In the genomic region with DNA sequence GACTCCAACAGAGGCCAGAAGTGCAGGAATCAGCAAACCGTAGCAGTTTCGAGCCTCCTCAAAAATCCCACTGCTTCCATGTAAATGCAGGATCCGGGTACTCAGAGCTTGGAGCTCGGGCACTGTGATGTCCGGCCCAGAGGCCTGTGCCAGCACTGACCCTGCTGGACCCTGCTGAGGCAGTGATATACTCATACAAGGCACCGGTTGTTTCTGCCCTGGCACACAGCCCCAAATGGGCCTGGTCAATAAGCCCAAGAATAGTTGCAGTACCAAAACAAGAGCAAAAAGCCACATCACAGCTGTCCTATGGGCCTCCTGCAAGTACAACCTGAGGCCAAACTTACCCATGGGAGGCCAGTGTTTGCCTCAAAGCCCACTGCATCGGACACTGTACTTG, we compare ENCODE assay signal across 22 mouse cellular contexts. TPM values are rescaled to one million over a fixed set of nuclear protein-coding genes. Genes with fewer than 3 reads are reported as not detected.
DNase-seq lines count a peak whose midpoint lies in the region; ATAC-seq lines count a peak whose summit lies in the region.
"Had no signal": no experiment of that assay in that cellular context is flagged by ENCODE, and none has a peak within 500 bp of the region (broad histone marks: within the 10 kb centered on the region; RNA-seq: fewer than 3 reads in every experiment).

No protein-coding gene starts in this region.

- H3K9ac ChIP-seq in forebrain, embryonic 16.5 days (replicated peaks; ENCODE audit: low read depth, low read length) = no peak overlapping the region
- no peak overlapping the region for H3K9ac ChIP-seq in kidney, embryonic 16.5 days (replicated peaks; ENCODE audit: low read length)
- H3K9ac ChIP-seq in midbrain, embryonic 13.5 days (replicated peaks) = no peak overlapping the region
- no peak overlapping the region for H3K9ac ChIP-seq in midbrain, embryonic 15.5 days
- H3K9ac ChIP-seq: hindbrain, embryonic 12.5 days; intestine, embryonic 15.5 days had no signal

- no peak overlapping the region for H3K4me2 ChIP-seq in forebrain, embryonic 16.5 days (ENCODE audit: low read length)
- H3K4me2 ChIP-seq in kidney, embryonic 16.5 days (replicated peaks; ENCODE audit: low read depth, low read length) = no peak overlapping the region
- no peak overlapping the region for H3K4me2 ChIP-seq in midbrain, embryonic 13.5 days (replicated peaks)
- no peak overlapping the region for H3K4me2 ChIP-seq in midbrain, embryonic 15.5 days
- H3K4me2 ChIP-seq: hindbrain, embryonic 12.5 days; intestine, embryonic 15.5 days had no signal

- H3K4me3 ChIP-seq in forebrain, embryonic 10.5 days = no peak overlapping the region
- H3K4me3 ChIP-seq in forebrain, embryonic 16.5 days (replicated peaks; ENCODE audit: low read length) = no peak overlapping the region
- no peak overlapping the region for H3K4me3 ChIP-seq in heart, embryonic 10.5 days
- H3K4me3 ChIP-seq in kidney, embryonic 16.5 days (ENCODE audit: low read length) = no peak overlapping the region
- H3K4me3 ChIP-seq in midbrain, embryonic 13.5 days (replicated peaks) = no peak overlapping the region
- no peak overlapping the region for H3K4me3 ChIP-seq in midbrain, embryonic 15.5 days
- H3K4me3 ChIP-seq: erythroblast, embryonic 14.5 days; gastrocnemius, adult 2 months; hindbrain, embryonic 12.5 days; intestine, embryonic 15.5 days had no signal

- H3K36me3 ChIP-seq in forebrain, embryonic 10.5 days (replicated peaks) = peaks cover 9% of the 10 kb centered on the region
- no peaks in the 10 kb centered on the region for H3K36me3 ChIP-seq in forebrain, embryonic 16.5 days (ENCODE audit: control insufficient read depth, insufficient read depth)
- H3K36me3 ChIP-seq in heart, embryonic 10.5 days = 0 out of 2 replicates have a peak, but pooled peaks cover 4% of the 10 kb centered on the region
- H3K36me3 ChIP-seq in kidney, embryonic 16.5 days (ENCODE audit: insufficient read depth, low read length) = no peaks in the 10 kb centered on the region
- no peaks in the 10 kb centered on the region for H3K36me3 ChIP-seq in midbrain, embryonic 13.5 days
- H3K36me3 ChIP-seq in midbrain, embryonic 15.5 days (replicated peaks) = no peaks in the 10 kb centered on the region
- H3K36me3 ChIP-seq: hindbrain, embryonic 12.5 days; intestine, embryonic 15.5 days had no signal

- WGBS in forebrain, embryonic 10.5 days = 93% methylated on average over 7 of the region's 7 CpGs
- 83% methylated on average over 7 of the region's 7 CpGs for WGBS in forebrain, embryonic 16.5 days
- 82% methylated on average over 7 of the region's 7 CpGs for WGBS in heart, embryonic 10.5 days
- WGBS in kidney, embryonic 16.5 days = 80% methylated on average over 7 of the region's 7 CpGs
- 88% methylated on average over 7 of the region's 7 CpGs for WGBS in midbrain, embryonic 13.5 days
- WGBS in midbrain, embryonic 15.5 days = 79% methylated on average over 7 of the region's 7 CpGs

- ATAC-seq in forebrain, embryonic 16.5 days = no peak
- no peak for ATAC-seq in kidney, embryonic 16.5 days (ENCODE audit: low FRiP score, low TSS enrichment)
- ATAC-seq in midbrain, embryonic 13.5 days = no peak
- ATAC-seq in midbrain, embryonic 15.5 days (replicated peaks) = no peak
- ATAC-seq: intestine, embryonic 15.5 days had no signal

- 0 out of 2 replicates have a peak overlapping the region, but pooled peaks have one; percentile 44 for H3K27ac ChIP-seq in forebrain, embryonic 10.5 days
- H3K27ac ChIP-seq in forebrain, embryonic 16.5 days (ENCODE audit: low read length) = no peak overlapping the region
- peak overlapping the region; percentile 30; the same call in 1 of the 2 replicates for H3K27ac ChIP-seq in heart, embryonic 10.5 days
- no peak overlapping the region for H3K27ac ChIP-seq in kidney, embryonic 16.5 days (ENCODE audit: low read length)
- 0 out of 2 replicates have a peak overlapping the region, but pooled peaks have one; percentile 11 for H3K27ac ChIP-seq in midbrain, embryonic 13.5 days
- H3K27ac ChIP-seq in midbrain, embryonic 15.5 days = no peak overlapping the region
- H3K27ac ChIP-seq: gastrocnemius, adult 2 months; hindbrain, embryonic 12.5 days; intestine, embryonic 15.5 days had no signal

- H3K27me3 ChIP-seq in forebrain, embryonic 10.5 days (ENCODE audit: poor library complexity, severe bottlenecking) = peaks cover 2% of the 10 kb centered on the region; the same call in 1 of the 2 replicates
- H3K27me3 ChIP-seq in forebrain, embryonic 16.5 days (replicated peaks; ENCODE audit: control insufficient read depth, insufficient read depth, low read length) = no peaks in the 10 kb centered on the region
- peaks cover 13% of the 10 kb centered on the region; the same call in 1 of the 2 replicates for H3K27me3 ChIP-seq in heart, embryonic 10.5 days (ENCODE audit: insufficient read depth, poor library complexity, severe bottlenecking)
- H3K27me3 ChIP-seq in kidney, embryonic 16.5 days (ENCODE audit: insufficient read depth, low read length) = no peaks in the 10 kb centered on the region
- H3K27me3 ChIP-seq in midbrain, embryonic 13.5 days = no peaks in the 10 kb centered on the region
- no peaks in the 10 kb centered on the region for H3K27me3 ChIP-seq in midbrain, embryonic 15.5 days (replicated peaks)
- H3K27me3 ChIP-seq: hindbrain, embryonic 12.5 days; intestine, embryonic 15.5 days had no signal

- no peaks in the 10 kb centered on the region for H3K9me3 ChIP-seq in forebrain, embryonic 10.5 days
- no peaks in the 10 kb centered on the region for H3K9me3 ChIP-seq in forebrain, embryonic 16.5 days (ENCODE audit: control insufficient read depth, low read length)
- H3K9me3 ChIP-seq in heart, embryonic 10.5 days = no peaks in the 10 kb centered on the region
- H3K9me3 ChIP-seq in kidney, embryonic 16.5 days (ENCODE audit: low read length) = no peaks in the 10 kb centered on the region
- no peaks in the 10 kb centered on the region for H3K9me3 ChIP-seq in midbrain, embryonic 13.5 days
- H3K9me3 ChIP-seq in midbrain, embryonic 15.5 days = no peaks in the 10 kb centered on the region
- H3K9me3 ChIP-seq: hindbrain, embryonic 12.5 days; intestine, embryonic 15.5 days had no signal

- DNase-seq in forebrain, embryonic 10.5 days (ENCODE audit: extremely low spot score, low spot score) = no peak
- DNase-seq in heart, embryonic 10.5 days (ENCODE audit: low spot score) = no peak
- no peak for DNase-seq in heart, adult 18-20 months
- peak; percentile 32 to 66 for DNase-seq in kidney, postnatal 25 days
- DNase-seq: adrenal gland, postnatal 10 days; cerebellum, adult 11 months; cerebellum, adult 8-10 months; cerebellum, postnatal 25 days; gastrocnemius, adult 2 months; gastrocnemius, postnatal 25 days; heart, postnatal 10 days; heart, postnatal 4 days had no signal

- H3K4me1 ChIP-seq in forebrain, embryonic 10.5 days = peaks cover 93% of the 10 kb centered on the region
- peaks cover 86% of the 10 kb centered on the region for H3K4me1 ChIP-seq in forebrain, embryonic 16.5 days (replicated peaks; ENCODE audit: control insufficient read depth, insufficient read depth, low read length)
- peaks cover 54% of the 10 kb centered on the region for H3K4me1 ChIP-seq in heart, embryonic 10.5 days
- H3K4me1 ChIP-seq in kidney, embryonic 16.5 days (ENCODE audit: insufficient read depth, low read length) = peaks cover 16% of the 10 kb centered on the region
- H3K4me1 ChIP-seq in midbrain, embryonic 13.5 days (replicated peaks) = peaks cover 92% of the 10 kb centered on the region
- H3K4me1 ChIP-seq in midbrain, embryonic 15.5 days = peaks cover 42% of the 10 kb centered on the region

RNA-seq across cellular contexts. Expression of gene Bcl11b, which starts 36.4 kb away (rescaled TPM):
- 3.4 and 5.5 TPM in 2 replicates for polyA plus RNA-seq in forebrain, embryonic 10.5 days (2016; fragmentation: Nextera tagmentation; extraction: Ambion mirVana)
- 81.4 and 87.9 TPM in 2 replicates for polyA plus RNA-seq in forebrain, embryonic 16.5 days (2015; fragmentation: Nextera tagmentation; extraction: Ambion mirVana)
- 3.1 and 3.3 TPM in 2 replicates for polyA plus RNA-seq in heart, embryonic 10.5 days (2016; fragmentation: Nextera tagmentation; extraction: Ambion mirVana)
- total RNA-seq in heart, adult 18-20 months (2021) = 1 to 10 TPM in 1 of 2 experiments, under 1 TPM in 1; 0.69 to 1.1 TPM
- polyA plus RNA-seq in kidney, embryonic 16.5 days (2015; fragmentation: Nextera tagmentation; extraction: Ambion mirVana) = 2.6 TPM in 2 replicates
- polyA plus RNA-seq in midbrain, embryonic 13.5 days (2015; fragmentation: Nextera tagmentation; extraction: Ambion mirVana) = 19.2 and 27.0 TPM in 2 replicates
- polyA plus RNA-seq in midbrain, embryonic 15.5 days (2015; fragmentation: Nextera tagmentation; extraction: Ambion mirVana) = 33.7 and 37.6 TPM in 2 replicates
- total RNA-seq: granulocyte monocyte progenitor cell, adult 5-6 weeks; MEL had no signal
- polyA plus RNA-seq: C2C12; erythroblast, embryonic 14.5 days had no signal

Comparison
In these comparisons a context has a peak if more than half of its experiments do, and no peak if none do; other contexts are left out.
1. H3K27ac ChIP-seq: peak in forebrain, embryonic 10.5 days (single experiment), heart, embryonic 10.5 days (single experiment) and midbrain, embryonic 13.5 days (single experiment); none in forebrain, embryonic 16.5 days (single experiment), kidney, embryonic 16.5 days (single experiment) and midbrain, embryonic 15.5 days (single experiment).
2. DNase-seq: peak in kidney, postnatal 25 days (2 of 2); none in forebrain, embryonic 10.5 days (single experiment), heart, embryonic 10.5 days (single experiment) and heart, adult 18-20 months (0 of 2).